Mouse (Mus musculus): ENCODE data around the gene Mlc1.
A peak's percentile ranks its signal among the peaks of the same experiment; 100 is the strongest.

Gene Mlc1

GRCm38 (mm10) chr15:88937291-88937650 lies 41.5 kb downstream of the Mlc1 start:
- no peak for DNase-seq (ENCODE audit: low spot score in 2 of 2)

GRCm38 (mm10) chr15:88936619-88937290 lies 42.1 kb downstream of the Mlc1 start:
- no peak for DNase-seq (ENCODE audit: low spot score in 2 of 2)

- peak in 1 of 2 experiments; percentile 34 for DNase-seq (ENCODE audit: low spot score in 2 of 2)
Measured at GRCm38 (mm10) chr15:88934141-88934540, 44.7 kb downstream of the Mlc1 start.

GRCm38 (mm10) chr15:88932667-88933066 lies 46.1 kb downstream of the Mlc1 start:
- no peak for DNase-seq (ENCODE audit: low spot score in 2 of 2)

GRCm38 (mm10) chr15:88921992-88922310 lies 56.9 kb downstream of the Mlc1 start:
- DNase-seq (ENCODE audit: low spot score in 2 of 2) = no peak

GRCm38 (mm10) chr15:88921131-88921991 lies 57.4 kb downstream of the Mlc1 start:
- DNase-seq (ENCODE audit: low spot score in 2 of 2) = peak in 1 of 2 experiments; percentile 83

GRCm38 (mm10) chr15:88920065-88920464 lies 58.7 kb downstream of the Mlc1 start:
- DNase-seq (ENCODE audit: low spot score in 2 of 2) = no peak

- no peak for DNase-seq (ENCODE audit: low spot score in 2 of 2)
Measured at GRCm38 (mm10) chr15:88919328-88919727, 59.5 kb downstream of the Mlc1 start.

- no peak for DNase-seq (ENCODE audit: low spot score in 2 of 2)
Measured at GRCm38 (mm10) chr15:88917126-88917525, 61.7 kb downstream of the Mlc1 start.

- DNase-seq (ENCODE audit: low spot score in 2 of 2) = no peak
Measured at GRCm38 (mm10) chr15:88916366-88916765, 62.4 kb downstream of the Mlc1 start.

- no peak for DNase-seq (ENCODE audit: low spot score in 2 of 2)
Measured at GRCm38 (mm10) chr15:88915046-88915445, 63.8 kb downstream of the Mlc1 start.

GRCm38 (mm10) chr15:88906347-88906746 lies 72.5 kb downstream of the Mlc1 start:
- DNase-seq (ENCODE audit: low spot score in 2 of 2) = no peak
